Comparison of ENCODE assay signal across 16 mouse cellular contexts in the genomic region with DNA sequence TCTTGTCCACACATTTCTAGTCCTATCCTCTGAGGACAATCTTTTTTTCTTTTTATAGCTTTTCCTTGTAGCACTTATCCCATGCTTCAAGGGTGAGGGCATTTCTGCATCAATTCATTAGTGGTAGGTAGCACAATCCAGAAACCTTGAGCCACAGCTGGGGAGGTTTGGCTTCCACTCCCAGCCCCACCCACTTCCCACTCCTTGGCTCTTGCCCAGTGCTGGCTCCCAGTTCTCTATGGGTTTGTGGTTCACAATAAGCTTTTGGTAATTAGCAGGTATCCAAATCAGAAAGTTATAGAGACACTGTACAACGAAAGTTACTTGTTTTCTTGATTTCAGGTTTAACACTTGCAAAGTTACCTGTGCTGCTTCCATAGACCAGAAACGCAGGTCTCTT. TPM values are rescaled to one million over a fixed set of nuclear protein-coding genes. Genes with fewer than 3 reads are reported as not detected.
DNase-seq lines count a peak whose midpoint lies in the region; TF ChIP-seq lines count a peak whose summit lies in the region.
"Had no signal": no experiment of that assay in that cellular context is flagged by ENCODE, and none has a peak within 500 bp of the region (broad histone marks: within the 10 kb centered on the region; RNA-seq: fewer than 3 reads in every experiment).

No protein-coding gene starts in this region.

- TF ChIP-seq POLR2A in lung, adult 2 months (IDR thresholded peaks at IDR 0.05; ENCODE audit: borderline replicate concordance, extremely low read depth, low read depth, low read length): no peak

- no peak for TF ChIP-seq CTCF in gastrocnemius, adult 2 months (IDR thresholded peaks at IDR 0.05)
- no peak for TF ChIP-seq CTCF in lung, adult 2 months (IDR thresholded peaks at IDR 0.05; ENCODE audit: insufficient read depth, low read length)
- TF ChIP-seq CTCF in layer of hippocampus, adult 2 months (conservative IDR thresholded peaks at IDR 0.05): no peak

- intact Hi-C loops in gastrocnemius, adult 2 months (cut with DNase I): no loop called here
- intact Hi-C loops in heart, postnatal 36 days (cut with DNase I): no loop called here

- H3K27ac ChIP-seq in gastrocnemius, adult 2 months: no peak overlapping the region
- no peak overlapping the region for H3K27ac ChIP-seq in layer of hippocampus, adult 2 months
- H3K27ac ChIP-seq: embryonic facial prominence, embryonic 12.5 days; hindbrain, embryonic 15.5 days; limb, embryonic 15.5 days; stomach, embryonic 15.5 days had no signal

- peaks cover 12% of the 10 kb centered on the region for H3K4me1 ChIP-seq in lung, adult 2 months (ENCODE audit: control insufficient read depth, insufficient read depth, low read length)

- H3K4me3 ChIP-seq in gastrocnemius, adult 2 months: no peak overlapping the region
- no peak overlapping the region for H3K4me3 ChIP-seq in lung, adult 2 months (replicated peaks; ENCODE audit: extremely low read depth, low read depth, low read length)
- H3K4me3 ChIP-seq in layer of hippocampus, adult 2 months: no peak overlapping the region
- H3K4me3 ChIP-seq: embryonic facial prominence, embryonic 12.5 days; hindbrain, embryonic 15.5 days; limb, embryonic 15.5 days; stomach, embryonic 15.5 days had no signal

- peak; percentile 55 for DNase-seq in gastrocnemius, adult 2 months
- no peak for DNase-seq in gastrocnemius, postnatal 4 days (ENCODE audit: low spot score in 2 of 2)
- peak; percentile 56 to 59 for DNase-seq in lung, adult 18-20 months
- DNase-seq in lung, adult 2 months: no peak
- DNase-seq in Muller cell, postnatal 12 days (ENCODE audit: inconsistent ontology term): peak; percentile 62
- peak; percentile 50 to 57 for DNase-seq in heart, postnatal 36 days
- no peak for DNase-seq in cerebellum, adult 9-10 months
- DNase-seq in layer of hippocampus, adult 2 months (ENCODE audit: low spot score in 2 of 2): no peak
- DNase-seq: cerebellum, adult 2 months; gastrocnemius, postnatal 14 days; kidney, adult 11 months; thymus, adult 2 months had no signal

- WGBS in lung, adult 2 months: 88% methylated on average over 2 of the region's 2 CpGs

RNA-seq across cellular contexts. Expression of gene Atxn7l1, which starts 38.8 kb away (rescaled TPM):
- total RNA-seq in gastrocnemius, adult 2 months (2021): 10 to 100 TPM; 20.4 to 23.9 TPM
- 10 to 100 TPM; 28.0 to 29.2 TPM for total RNA-seq in gastrocnemius, postnatal 4 days (2021)
- polyA plus RNA-seq in lung, adult 2 months (2012; rRNA removed): 43.5 and 47.8 TPM in 2 replicates
- total RNA-seq in heart, postnatal 36 days (2021): 10 to 100 TPM; 18.3 to 20.5 TPM
- 10 to 100 TPM; 62.0 to 62.9 TPM for total RNA-seq in layer of hippocampus, adult 2 months (2021)

Comparison
In these comparisons a context has a peak if more than half of its experiments do, and no peak if none do; other contexts are left out.
1. DNase-seq: peak in gastrocnemius, adult 2 months (single experiment), lung, adult 18-20 months (2 of 2), Muller cell, postnatal 12 days (single experiment) and heart, postnatal 36 days (2 of 2); none in gastrocnemius, postnatal 4 days (0 of 2), lung, adult 2 months (single experiment), cerebellum, adult 9-10 months (single experiment) and layer of hippocampus, adult 2 months (0 of 2).